Mouse (Mus musculus) neutrophil, adult 5-6 weeks (primary cell): Measurements from ENCODE around the gene Carhsp1. TPM values are rescaled to one million over a fixed set of nuclear protein-coding genes. Genes with fewer than 3 reads are reported as not detected.

ENCODE experiments used
- total RNA-seq: library from RNA; stranded (forward); fragments of 200-1000 nt; gene quantifications from 2 replicates; pipeline ENCODE4 v1.2.3, GENCODE M21; 2017

The Carhsp1 gene
- total RNA-seq, 1 experiment from 2014 or later: 77.4 TPM

Other genes starting within 250 kb of the Carhsp1 start
- gene Tmem114, start 247.0 kb downstream of the Carhsp1 start, total RNA-seq: not detected in 2 replicates
- 11.6 and 16.7 TPM in 2 replicates for gene Mettl22, start 201.4 kb downstream of the Carhsp1 start, total RNA-seq
- not detected in 2 replicates for gene Abat, start 158.7 kb downstream of the Carhsp1 start, total RNA-seq
- gene Pmm2, start 34.5 kb downstream of the Carhsp1 start, total RNA-seq: 55.2 and 58.0 TPM in 2 replicates
- gene Tmem186, start 34.4 kb downstream of the Carhsp1 start, total RNA-seq: 11.6 and 13.3 TPM in 2 replicates
- not detected in 2 replicates for gene Gm5767, start 8.6 kb upstream of the Carhsp1 start, total RNA-seq
- gene Usp7, start 120.2 kb upstream of the Carhsp1 start, total RNA-seq: 320 and 377 TPM in 2 replicates
- 185 and 198 TPM in 2 replicates for gene 1810013L24Rik, start 157.9 kb upstream of the Carhsp1 start, total RNA-seq